Mouse (Mus musculus) liver, postnatal 0 days (tissue): ENCODE measurements around the gene Rapgef6.

ENCODE experiments used
- CTCF ChIP-seq: sonication (generic); IDR thresholded peaks from 2 replicates; pipeline ENCODE4 v1.5.1; 2016; ENCODE audit warnings: antibody characterized with exemption, low read depth
- EP300 ChIP-seq: IDR thresholded peaks from 2 replicates; pipeline ENCODE4 v1.6.1; 2016; ENCODE audit warnings: antibody characterized with exemption, low read depth, mild to moderate bottlenecking

GRCm38 (mm10) chr11:54701848-54702247 lies 179.2 kb downstream of the Rapgef6 start:
- TF ChIP-seq CTCF (no peak), EP300 (no peak)
